Mouse (Mus musculus) embryonic facial prominence, embryonic 11.5 days (tissue): ENCODE measurements around the gene Gprasp2. TPM values are rescaled to one million over a fixed set of nuclear protein-coding genes. Genes with fewer than 3 reads are reported as not detected.
"Not testable (repeated sequence)": the region's sequence is repeated elsewhere in the genome, so short reads cannot be mapped to it uniquely, and the experiment has no call there.

ENCODE experiments used
- ATAC-seq: fragments of 200-750 bp; cut with Nextera tagmentation; replicated peaks from 2 replicates; pipeline ENCODE4 v1.8.0; 2017; ENCODE audit warnings: low read depth; ENCODE audit not compliant: insufficient number of reproducible peaks, low FRiP score, low TSS enrichment
- DNase-seq: peaks from one replicate; pipeline ENCODE4 v3.0.0-alpha.2; 2015; ENCODE audit warnings: low spot score
- H3K27ac ChIP-seq: fragments of 300-500 bp; sonication (generic); replicated peaks from 2 replicates; pipeline ENCODE4 v1.5.1; 2014; ENCODE audit warnings: mild to moderate bottlenecking, low read depth, low read length, control low read depth
- H3K27me3 ChIP-seq: fragments of 300-500 bp; sonication (generic); 2 replicates; pipeline ENCODE4 v1.6.1; 2014; ENCODE audit warnings: mild to moderate bottlenecking, low read length, moderate library complexity, mixed read lengths; ENCODE audit not compliant: control insufficient read depth, insufficient read depth
- H3K36me3 ChIP-seq: fragments of 300-500 bp; sonication (generic); replicated peaks from 2 replicates; pipeline ENCODE4 v1.6.1; 2014; ENCODE audit warnings: low read depth, mild to moderate bottlenecking, low read length, moderate library complexity, mixed read lengths; ENCODE audit not compliant: control insufficient read depth, insufficient read depth
- H3K4me1 ChIP-seq: fragments of 300-500 bp; sonication (generic); 2 replicates; pipeline ENCODE4 v1.6.1; 2014; ENCODE audit warnings: low read length, mixed read lengths; ENCODE audit not compliant: control insufficient read depth, insufficient read depth
- H3K4me2 ChIP-seq: fragments of 300-500 bp; sonication (generic); 2 replicates; pipeline ENCODE4 v1.6.1; 2014; ENCODE audit warnings: low read depth, mild to moderate bottlenecking, control low read depth, low read length, moderate library complexity
- H3K4me3 ChIP-seq: fragments of 300-500 bp; sonication (generic); 2 replicates; pipeline ENCODE4 v1.5.1; 2014; ENCODE audit warnings: low read depth, low read length, control low read depth
- H3K9ac ChIP-seq: fragments of 300-500 bp; sonication (generic); replicated peaks from 2 replicates; pipeline ENCODE4 v1.6.1; 2014; ENCODE audit warnings: mild to moderate bottlenecking, control low read depth, low read length
- H3K9me3 ChIP-seq: fragments of 300-500 bp; sonication (generic); replicated peaks from 2 replicates; pipeline ENCODE4 v1.6.1; 2016; ENCODE audit warnings: mild to moderate bottlenecking, low read length, inconsistent platforms, mixed read lengths; ENCODE audit not compliant: control insufficient read depth
- WGBS: fragments of 180-500 bp; shearing (Covaris S2); extraction: QIAGEN DNeasy Blood & Tissue Kit; methylation state at CpG from one replicate; pipeline ENCODE4 v1.1.7; 2014; 5-methylcytosine and 5-hydroxymethylcytosine counted together
- polyA plus RNA-seq: library from polyadenylated mRNA; unstranded; fragments of >200 nt; fragmentation: Nextera tagmentation; extraction: Ambion mirVana; gene quantifications from 2 replicates; pipeline ENCODE4 v1.2.1, GENCODE M21; 2014

Gprasp2 gene
- polyA plus RNA-seq, result 35.2 and 35.4 TPM in 2 replicates

GRCm38 (mm10) chrX:135838521-135839360 lies at the start of gene Gprasp2:
Gprasp2 (plus strand) TSS chrX:135839034.
- Histone ChIP-seq H3K9ac (peak within 1 kb of the TSS; percentile 41), H3K4me2 (peak within 1 kb of the TSS; percentile 70), H3K4me3 (peak within 1 kb of the TSS; percentile 48)
- H3K9me3 ChIP-seq, H3K4me1 ChIP-seq, H3K27me3 ChIP-seq, H3K36me3 ChIP-seq, H3K27ac ChIP-seq: not testable (repeated sequence)
- peak; percentile 91 for ATAC-seq
- 31% methylated on average over 20 of the region's 32 CpGs for WGBS
- DNase-seq, result peak; percentile 51

GRCm38 (mm10) chrX:135791536-135791935 lies 47.3 kb upstream of the Gprasp2 start:
- no peaks in the 10 kb centered on the region for H3K36me3 ChIP-seq
- no peak overlapping the region for H3K4me2 ChIP-seq
- DNase-seq, result no peak
- H3K27ac ChIP-seq, result no peak overlapping the region
- H3K4me1 ChIP-seq, result no peaks in the 10 kb centered on the region
- no peaks in the 10 kb centered on the region for H3K9me3 ChIP-seq
- no peak overlapping the region for H3K9ac ChIP-seq
- no peaks in the 10 kb centered on the region for H3K27me3 ChIP-seq
- ATAC-seq, result no peak
- H3K4me3 ChIP-seq, result no peak overlapping the region

GRCm38 (mm10) chrX:135792326-135792725 lies 46.5 kb upstream of the Gprasp2 start:
- Histone ChIP-seq H3K9ac (no peak overlapping the region), H3K27ac (no peak overlapping the region), H3K4me2 (no peak overlapping the region), H3K9me3 (no peaks in the 10 kb centered on the region), H3K36me3 (no peaks in the 10 kb centered on the region), H3K4me1 (no peaks in the 10 kb centered on the region), H3K27me3 (no peaks in the 10 kb centered on the region), H3K4me3 (no peak overlapping the region)
- ATAC-seq (no peak), DNase-seq (no peak)
- 71% methylated on average over 6 of the region's 6 CpGs for WGBS

- peak overlapping the region; percentile 67 for H3K4me2 ChIP-seq
- peak; percentile 91 for ATAC-seq
- peak; percentile 71 for DNase-seq
- 22% methylated on average over 21 of the region's 27 CpGs for WGBS
- not testable (repeated sequence) for H3K27me3 ChIP-seq, H3K4me1 ChIP-seq, H3K9me3 ChIP-seq, H3K27ac ChIP-seq, H3K36me3 ChIP-seq
- peak overlapping the region; percentile 54 for H3K4me3 ChIP-seq
- H3K9ac ChIP-seq, result peak overlapping the region; percentile 59
Measured at GRCm38 (mm10) chrX:135795591-135796304, 43.1 kb upstream of the Gprasp2 start.

- H3K4me1 ChIP-seq, result not testable (repeated sequence)
- H3K4me2 ChIP-seq, result peak overlapping the region; percentile 67
- WGBS, result 23% methylated on average over 16 of the region's 26 CpGs
Measured at GRCm38 (mm10) chrX:135796305-135797211, 42.3 kb upstream of the Gprasp2 start.

GRCm38 (mm10) chrX:135797212-135797644 lies 41.6 kb upstream of the Gprasp2 start, which contains the start of gene Bhlhb9:
Bhlhb9 (plus strand) TSS chrX:135797594.
- peak within 1 kb of the TSS; percentile 54 for H3K4me3 ChIP-seq
- not testable (repeated sequence) for ATAC-seq, H3K36me3 ChIP-seq, H3K9me3 ChIP-seq, H3K27ac ChIP-seq, H3K4me1 ChIP-seq, H3K27me3 ChIP-seq
- peak within 1 kb of the TSS; percentile 67 for H3K4me2 ChIP-seq
- peak; percentile 56 for DNase-seq
- peak within 1 kb of the TSS; percentile 59 for H3K9ac ChIP-seq
- 16% methylated on average over 2 of the region's 5 CpGs for WGBS

More at GRCm38 (mm10) chrX:135796305-135797211, 42.3 kb upstream of the Gprasp2 start:
- H3K9me3 ChIP-seq, H3K27ac ChIP-seq, H3K27me3 ChIP-seq, H3K36me3 ChIP-seq: not testable (repeated sequence)
- H3K4me3 ChIP-seq, result peak overlapping the region; percentile 54
- peak; percentile 71 for ATAC-seq
- H3K9ac ChIP-seq, result peak overlapping the region; percentile 59
- peak; percentile 0 for DNase-seq

GRCm38 (mm10) chrX:135804149-135804548 lies 34.7 kb upstream of the Gprasp2 start:
- Histone ChIP-seq H3K4me2 (no peak overlapping the region), H3K4me3 (no peak overlapping the region), H3K9ac (no peak overlapping the region), H3K9me3 (no peaks in the 10 kb centered on the region), H3K36me3 (no peaks in the 10 kb centered on the region; the same call in 1 of the 2 replicates), H3K27me3 (no peaks in the 10 kb centered on the region), H3K27ac (no peak overlapping the region), H3K4me1 (no peaks in the 10 kb centered on the region)
- ATAC-seq (no peak), DNase-seq (no peak)
- 89% methylated on average over 3 of the region's 3 CpGs for WGBS
